Mouse (Mus musculus) C2C12 (cell line): ENCODE results near the gene Gnb4.

Source experiments
- CEBPB ChIP-seq: IDR thresholded peaks from one replicate; pipeline ENCODE4 v1.6.1; 2011; ENCODE audit warnings: low read depth, mild to moderate bottlenecking, control low read depth, moderate library complexity
- CTCF ChIP-seq: IDR thresholded peaks from one replicate; pipeline ENCODE4 v1.5.1; 2011; ENCODE audit not compliant: control insufficient read depth, insufficient read depth, insufficient read length
- MAX ChIP-seq: IDR thresholded peaks from one replicate; pipeline ENCODE4 v1.6.1; 2011; ENCODE audit warnings: mild to moderate bottlenecking, control low read depth
- MYOD1 ChIP-seq: IDR thresholded peaks from one replicate; pipeline ENCODE4 v1.6.1; 2011; ENCODE audit warnings: low read depth; ENCODE audit not compliant: control insufficient read depth, insufficient read length

DNA sequence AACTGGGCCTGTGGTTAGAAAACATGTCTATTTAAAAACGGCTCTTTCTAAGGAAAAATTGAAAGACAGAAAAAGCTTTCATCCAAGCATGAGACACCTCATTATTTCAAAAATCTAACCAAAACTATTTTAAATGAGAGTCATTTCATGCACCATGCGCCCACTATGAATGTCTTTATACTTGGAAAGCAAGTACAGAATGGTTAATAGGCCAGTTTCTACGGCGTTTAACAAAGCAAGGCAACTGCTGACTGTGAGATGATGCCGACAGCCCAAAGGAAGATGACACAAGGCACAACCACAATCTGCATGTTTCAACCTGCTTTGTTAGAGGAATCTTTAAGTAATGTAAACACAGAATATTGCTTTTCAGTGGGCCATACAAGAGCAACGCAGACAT lies 25.7 kb upstream of the Gnb4 start:
- TF ChIP-seq CTCF, result no peak
- TF ChIP-seq CEBPB, result no peak
- no peak for TF ChIP-seq MAX
- no peak for TF ChIP-seq MYOD1
